Mouse (Mus musculus): ENCODE data around the gene Mxra7. TPM values are rescaled to one million over a fixed set of nuclear protein-coding genes. Genes with fewer than 3 reads are reported as not detected.

Gene Mxra7
- polyA plus RNA-seq, 1 experiment: 70.1 TPM

DNA sequence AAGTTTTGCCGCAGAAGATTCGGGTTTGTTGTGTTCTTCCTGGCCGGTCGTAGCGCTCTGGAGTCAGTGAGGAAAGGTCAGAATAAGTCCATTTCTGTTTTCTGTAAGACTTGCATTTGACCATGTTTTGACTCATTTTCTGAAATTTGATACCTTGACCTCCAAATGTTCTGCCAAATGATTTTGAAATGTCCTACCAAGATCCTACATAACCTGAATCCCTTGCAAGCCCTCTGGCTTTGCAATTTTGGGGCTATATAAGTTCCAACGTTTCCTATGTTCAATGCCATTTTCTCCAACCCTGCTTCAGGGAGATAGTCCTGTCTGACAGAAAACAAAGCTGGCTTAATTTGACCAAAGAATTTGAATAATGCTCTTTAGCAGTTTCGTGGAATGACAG is 63.5 kb downstream of the Mxra7 start:
- WGBS: 86% methylated on average over 7 of the region's 7 CpGs
- Histone ChIP-seq H3K4me1 (ENCODE audit: control insufficient read depth, insufficient read depth, low read length) (no peaks in the 10 kb centered on the region), H3K4me3 (replicated peaks; ENCODE audit: extremely low read depth, low read depth, low read length) (no peak overlapping the region)
- no peak for TF ChIP-seq CTCF (IDR thresholded peaks at IDR 0.05; ENCODE audit: insufficient read depth, low read length)
- no peak for DNase-seq

DNA sequence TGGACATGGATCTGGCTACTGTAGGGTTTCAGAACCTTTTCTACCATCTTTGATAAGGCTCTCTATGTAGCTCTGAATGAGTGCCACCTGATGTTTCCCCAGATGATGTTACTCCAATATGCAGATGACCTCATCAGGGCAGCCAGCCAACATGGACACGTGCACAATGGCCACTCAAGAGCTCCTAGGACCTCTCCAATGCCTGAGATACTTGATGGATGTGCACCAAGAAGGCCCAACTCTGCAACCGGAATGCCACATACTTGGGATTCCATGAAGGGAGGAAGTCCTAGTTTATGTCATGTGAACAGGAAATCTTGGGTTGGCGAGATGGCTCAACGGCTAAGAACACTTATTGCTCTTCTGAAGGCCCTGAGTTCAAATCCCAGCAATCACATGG is 72.7 kb downstream of the Mxra7 start:
- no peak overlapping the region for H3K4me3 ChIP-seq (replicated peaks; ENCODE audit: extremely low read depth, low read depth, low read length)
- TF ChIP-seq CTCF (IDR thresholded peaks at IDR 0.05; ENCODE audit: insufficient read depth, low read length) (no peak), POLR2A (IDR thresholded peaks at IDR 0.05; ENCODE audit: borderline replicate concordance, extremely low read depth, low read depth, low read length) (no peak)
- no peak for DNase-seq
- H3K4me1 ChIP-seq (ENCODE audit: control insufficient read depth, insufficient read depth, low read length): no peaks in the 10 kb centered on the region
- 27% methylated on average over 4 of the region's 4 CpGs for WGBS

DNA sequence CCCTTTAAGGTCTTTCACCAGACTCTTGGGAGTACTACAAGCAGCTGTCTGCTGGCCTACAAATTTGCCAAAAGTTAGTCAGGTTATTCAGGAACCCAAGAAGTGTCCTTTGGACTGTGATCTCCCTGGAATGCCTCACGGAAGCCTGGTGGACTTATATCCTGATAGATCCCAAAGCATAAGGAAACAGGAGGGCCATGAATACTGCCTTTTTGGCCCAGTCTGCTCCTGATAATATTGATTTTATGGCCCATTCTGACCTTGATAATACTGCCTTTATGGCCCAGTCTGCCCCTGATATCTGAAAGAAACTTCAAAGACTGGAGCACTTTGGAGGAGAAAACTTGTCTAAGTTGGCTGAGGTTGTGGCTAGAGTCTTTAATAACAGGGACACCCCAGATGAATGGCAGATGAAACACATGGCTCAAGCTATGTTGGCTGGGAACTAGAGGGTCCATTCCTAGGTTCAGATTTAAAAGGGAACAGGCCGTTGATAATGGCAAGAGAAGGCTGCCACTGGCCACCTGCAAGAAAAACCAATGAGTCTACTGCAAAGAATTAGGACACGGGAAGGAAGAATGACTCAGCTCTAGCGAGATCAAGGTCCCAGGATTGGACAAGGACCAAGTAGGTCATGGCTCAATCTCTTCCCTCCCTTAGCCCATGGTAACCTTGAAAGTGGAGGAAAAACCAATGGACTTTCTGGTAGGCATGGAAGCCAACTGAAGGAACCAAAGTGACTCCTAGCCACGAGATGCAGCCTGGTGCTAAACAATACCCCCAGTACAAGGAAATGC is 74.0 kb downstream of the Mxra7 start:
- no peak overlapping the region for H3K4me3 ChIP-seq (replicated peaks; ENCODE audit: extremely low read depth, low read depth, low read length)
- no peaks in the 10 kb centered on the region for H3K4me1 ChIP-seq (ENCODE audit: control insufficient read depth, insufficient read depth, low read length)
- no peak for TF ChIP-seq CTCF (IDR thresholded peaks at IDR 0.05; ENCODE audit: insufficient read depth, low read length)
- no peak for TF ChIP-seq POLR2A (IDR thresholded peaks at IDR 0.05; ENCODE audit: borderline replicate concordance, extremely low read depth, low read depth, low read length)
- DNase-seq: no peak
- WGBS: 60% methylated on average over 5 of the region's 5 CpGs

Other genes starting within 250 kb of the Mxra7 start
- 18.3 and 18.8 TPM in 2 replicates for gene Ube2o, start 246.6 kb downstream of the Mxra7 start, polyA plus RNA-seq (2012; rRNA removed)
- 0.15 TPM in 1 of 2 replicates, not detected in the other for gene Aanat, start 241.6 kb downstream of the Mxra7 start, polyA plus RNA-seq (2012; rRNA removed)
- 82.2 and 87.8 TPM in 2 replicates for gene Rhbdf2, start 201.0 kb downstream of the Mxra7 start, polyA plus RNA-seq (2012; rRNA removed)
- 2.8 and 5.6 TPM in 2 replicates for gene Prcd, start 174.5 kb downstream of the Mxra7 start, polyA plus RNA-seq (2012; rRNA removed)
- 33.6 and 41.2 TPM in 2 replicates for gene Cygb, start 173.7 kb downstream of the Mxra7 start, polyA plus RNA-seq (2012; rRNA removed)
- gene St6galnac1, start 52.5 kb downstream of the Mxra7 start, polyA plus RNA-seq (2012; rRNA removed): 0.26 and 0.28 TPM in 2 replicates
- gene Mettl23, start 15.2 kb upstream of the Mxra7 start, polyA plus RNA-seq (2012; rRNA removed): 26.2 and 26.4 TPM in 2 replicates
- 23.8 and 26.8 TPM in 2 replicates for gene Jmjd6, start 15.4 kb upstream of the Mxra7 start, polyA plus RNA-seq (2012; rRNA removed)
- gene Mfsd11, start 24.4 kb upstream of the Mxra7 start, polyA plus RNA-seq (2012; rRNA removed): 22.3 and 22.5 TPM in 2 replicates
- 448 and 676 TPM in 2 replicates for gene Srsf2, start 25.0 kb upstream of the Mxra7 start, polyA plus RNA-seq (2012; rRNA removed)
- 0.13 and 0.43 TPM in 2 replicates for gene Mgat5b, start 90.8 kb upstream of the Mxra7 start, polyA plus RNA-seq (2012; rRNA removed)